Mouse (Mus musculus): ENCODE measurements around the gene Pprc1. TPM values are rescaled to one million over a fixed set of nuclear protein-coding genes. Genes with fewer than 3 reads are reported as not detected.
A peak's percentile ranks its signal among the peaks of the same experiment; 100 is the strongest.

The Pprc1 gene
- total and polyA plus RNA-seq, 3 experiments = 27.8 to 135 (median 39.3) TPM

- peaks cover 8 to 26% of the 10 kb centered on the region in 2 experiments for H3K4me1 ChIP-seq (ENCODE audit: control insufficient read depth in 1 of 2, insufficient read depth in 2 of 2, low read length in 2 of 2)
- H3K79me2 ChIP-seq (ENCODE audit: control insufficient read depth, insufficient read depth, low read length, poor library complexity) = peaks cover 59% of the 10 kb centered on the region
- peak overlapping the region; percentile 76 to 85 for H3K4me3 ChIP-seq (ENCODE audit: control insufficient read depth in 1 of 2, insufficient read depth in 1 of 2, low read depth in 2 of 2, low read length in 2 of 2)
- no peak for DNase-seq (ENCODE audit: low read depth, low spot score)
- peaks cover 22 to 29% of the 10 kb centered on the region in 2 experiments for H3K36me3 ChIP-seq (ENCODE audit: control insufficient read depth in 1 of 2, insufficient read depth in 2 of 2, low read length in 2 of 2)
- TF ChIP-seq KAT2A (conservative IDR thresholded peaks at IDR 0.05; ENCODE audit: low read depth, low read length) = no peak
- TF ChIP-seq MAFK (IDR thresholded peaks at IDR 0.05; ENCODE audit: borderline replicate concordance, low read depth, low read length) = no peak
- TF ChIP-seq USF1 (IDR thresholded peaks at IDR 0.05; ENCODE audit: low read depth, low read length) = no peak
- no peak for TF ChIP-seq ZC3H11A (IDR thresholded peaks at IDR 0.05; ENCODE audit: low read depth, low read length)
- TF ChIP-seq SIN3A (IDR thresholded peaks at IDR 0.05; ENCODE audit: low read length) = no peak
- peak overlapping the region; percentile 46 for H3K9ac ChIP-seq (ENCODE audit: control insufficient read depth, low read depth, low read length, poor library complexity, severe bottlenecking)
- H3K27ac ChIP-seq (ENCODE audit: control insufficient read depth, low read depth, low read length) = peak overlapping the region; percentile 99
- no peaks in the 10 kb centered on the region for H3K9me3 ChIP-seq (replicated peaks; ENCODE audit: insufficient read depth, low read length)
- H3K27me3 ChIP-seq (ENCODE audit: control insufficient read depth in 1 of 2, insufficient read depth in 2 of 2, low read length in 2 of 2) = no peaks in the 10 kb centered on the region
These were observed 8.7 kb upstream of the Pprc1 start for GRCm38 (mm10) chr19:46035971-46036370.

- Histone ChIP-seq H3K79me2 (ENCODE audit: control insufficient read depth, insufficient read depth, low read length, poor library complexity) (peaks cover 66% of the 10 kb centered on the region), H3K9ac (ENCODE audit: control insufficient read depth, low read depth, low read length, poor library complexity, severe bottlenecking) (peak overlapping the region; percentile 86), H3K9me3 (replicated peaks; ENCODE audit: insufficient read depth, low read length) (no peaks in the 10 kb centered on the region), H3K4me3 (ENCODE audit: control insufficient read depth in 1 of 2, insufficient read depth in 1 of 2, low read depth in 2 of 2, low read length in 2 of 2) (peak overlapping the region; percentile 76 to 85), H3K4me1 (ENCODE audit: control insufficient read depth in 1 of 2, insufficient read depth in 2 of 2, low read length in 2 of 2) (peaks cover 15 to 33% of the 10 kb centered on the region in 2 experiments), H3K27ac (ENCODE audit: control insufficient read depth, low read depth, low read length) (peak overlapping the region; percentile 99), H3K36me3 (ENCODE audit: control insufficient read depth in 1 of 2, insufficient read depth in 2 of 2, low read length in 2 of 2) (peaks cover 22 to 35% of the 10 kb centered on the region in 2 experiments), H3K27me3 (ENCODE audit: control insufficient read depth in 1 of 2, insufficient read depth in 2 of 2, low read length in 2 of 2) (no peaks in the 10 kb centered on the region)
- DNase-seq (ENCODE audit: low read depth, low spot score) = peak; percentile 95
- TF ChIP-seq JUND (IDR thresholded peaks at IDR 0.05; ENCODE audit: low read depth, low read length) (no peak), GABPA (IDR thresholded peaks at IDR 0.05; ENCODE audit: low read depth, low read length) (no peak), TCF12 (IDR thresholded peaks at IDR 0.05; ENCODE audit: low read depth, low read length) (0 out of 2 replicates have a peak, but pooled peaks have one; percentile 28), ZKSCAN1 (IDR thresholded peaks at IDR 0.05; ENCODE audit: low read depth, low read length) (no peak), RAD21 (IDR thresholded peaks at IDR 0.05; ENCODE audit: low read depth, low read length) (peak; percentile 49), RCOR1 (IDR thresholded peaks at IDR 0.05; ENCODE audit: low read depth, low read length) (0 out of 2 replicates have a peak, but pooled peaks have one; percentile 6), ZC3H11A (IDR thresholded peaks at IDR 0.05; ENCODE audit: low read depth, low read length) (peak; percentile 4; the same call in 1 of the 2 replicates), MAFK (IDR thresholded peaks at IDR 0.05; ENCODE audit: borderline replicate concordance, low read depth, low read length) (no peak), E2F4 (IDR thresholded peaks at IDR 0.05; ENCODE audit: borderline replicate concordance, low read depth, low read length) (no peak), GATA1 (IDR thresholded peaks at IDR 0.05; ENCODE audit: low read depth, low read length) (0 out of 2 replicates have a peak, but pooled peaks have one; percentile 29), MYB (IDR thresholded peaks at IDR 0.05; ENCODE audit: low read depth, low read length) (no peak), UBTF (IDR thresholded peaks at IDR 0.05; ENCODE audit: borderline replicate concordance, insufficient read depth, low read depth, low read length) (no peak), CHD1 (IDR thresholded peaks at IDR 0.05; ENCODE audit: low read depth, low read length) (peak; percentile 68; the same call in 1 of the 2 replicates), TBP (IDR thresholded peaks at IDR 0.05; ENCODE audit: low read depth, low read length) (no peak), KAT2A (conservative IDR thresholded peaks at IDR 0.05; ENCODE audit: low read depth, low read length) (no peak), SIN3A (IDR thresholded peaks at IDR 0.05; ENCODE audit: low read length) (no peak), ETS1 (IDR thresholded peaks at IDR 0.05; ENCODE audit: low read depth, low read length) (0 out of 2 replicates have a peak, but pooled peaks have one; percentile 51), SMC3 (IDR thresholded peaks at IDR 0.05; ENCODE audit: low read depth, low read length) (peak; percentile 47), CTCF (IDR thresholded peaks at IDR 0.05 in 2 of 3, conservative IDR thresholded peaks at IDR 0.05 in 1 of 3; ENCODE audit: control insufficient read depth in 1 of 3, insufficient read depth in 1 of 3, low read depth in 2 of 3, low read length in 3 of 3, poor library complexity in 1 of 3, severe bottlenecking in 1 of 3) (peak; percentile 77 to 86 (median 84))
These were observed 8.0 kb upstream of the Pprc1 start for GRCm38 (mm10) chr19:46036477-46037242.
